Mouse (Mus musculus): ENCODE measurements around the gene Zfp59. TPM values are rescaled to one million over a fixed set of nuclear protein-coding genes. Genes with fewer than 3 reads are reported as not detected.
"Not testable (repeated sequence)": the region's sequence is repeated elsewhere in the genome, so short reads cannot be mapped to it uniquely, and the experiment has no call there.

The Zfp59 gene
- 1 to 10 TPM; 2.8 to 3.0 TPM for total RNA-seq (2021)
- long read RNA-seq, experiment 1, partial matches to known transcripts: 0 of 5 reads
- long read RNA-seq, experiment 1, other reads (novel, unspliced or antisense): 2 of 5 reads
- long read RNA-seq, experiment 2, partial matches to known transcripts: 1 of 4 reads
- long read RNA-seq, experiment 2, other reads (novel, unspliced or antisense): 3 of 4 reads

GRCm38 (mm10) chr7:27838323-27839249 lies at the start of gene Zfp59:
Gene Zfp59, plus strand, starts transcription at chr7:27838607.
- DNase-seq (ENCODE audit: low spot score in 2 of 2): peak; percentile 70 to 86

DNA sequence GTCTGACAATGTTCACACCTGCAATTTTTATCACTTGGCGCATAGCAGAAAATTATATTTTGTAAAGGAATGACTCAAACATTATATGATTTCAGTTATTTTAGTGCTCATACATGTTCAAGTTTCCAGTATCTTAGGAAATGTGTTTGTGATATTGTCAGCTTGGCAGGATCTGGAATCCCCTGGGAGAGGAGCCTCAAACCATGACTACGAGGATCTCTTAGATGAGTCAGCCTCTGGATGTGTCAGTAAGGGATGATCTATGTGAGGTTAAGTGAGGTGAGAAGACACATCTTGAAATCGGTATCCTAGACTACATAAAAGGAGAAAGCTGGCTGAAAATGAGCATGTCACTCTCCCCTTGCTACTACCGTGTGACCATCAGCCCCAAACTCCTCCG lies 49.1 kb upstream of the Zfp59 start:
- no peak for DNase-seq (ENCODE audit: low spot score in 2 of 2)

GRCm38 (mm10) chr7:27793865-27794264 lies 44.5 kb upstream of the Zfp59 start:
- not testable (repeated sequence) for DNase-seq (ENCODE audit: low spot score in 2 of 2)

DNA sequence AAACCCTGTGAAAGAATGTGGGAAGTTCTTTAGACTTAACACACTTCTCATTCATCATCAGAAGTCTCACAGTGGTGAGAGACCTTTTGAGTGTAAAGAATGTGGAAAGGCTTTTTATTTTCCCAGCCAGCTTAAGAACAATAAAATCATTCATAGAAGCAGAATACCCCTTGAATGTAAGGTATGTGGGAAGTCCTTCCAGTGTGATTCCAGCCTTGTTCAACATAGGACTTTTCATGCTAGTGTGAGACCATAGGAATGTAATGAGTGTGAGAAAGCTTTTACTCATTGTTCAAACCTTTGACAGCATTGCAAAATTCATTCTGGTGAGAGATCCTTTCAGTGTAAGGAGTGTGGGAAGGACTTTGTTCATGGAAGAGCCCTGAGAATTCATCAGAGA lies 43.8 kb upstream of the Zfp59 start:
- DNase-seq (ENCODE audit: low spot score in 2 of 2): no peak

GRCm38 (mm10) chr7:27797906-27798811 lies 40.2 kb upstream of the Zfp59 start:
- no peak for DNase-seq (ENCODE audit: low spot score in 2 of 2)

GRCm38 (mm10) chr7:27801137-27801536 lies 37.3 kb upstream of the Zfp59 start:
- DNase-seq (ENCODE audit: low spot score in 2 of 2): no peak

DNA sequence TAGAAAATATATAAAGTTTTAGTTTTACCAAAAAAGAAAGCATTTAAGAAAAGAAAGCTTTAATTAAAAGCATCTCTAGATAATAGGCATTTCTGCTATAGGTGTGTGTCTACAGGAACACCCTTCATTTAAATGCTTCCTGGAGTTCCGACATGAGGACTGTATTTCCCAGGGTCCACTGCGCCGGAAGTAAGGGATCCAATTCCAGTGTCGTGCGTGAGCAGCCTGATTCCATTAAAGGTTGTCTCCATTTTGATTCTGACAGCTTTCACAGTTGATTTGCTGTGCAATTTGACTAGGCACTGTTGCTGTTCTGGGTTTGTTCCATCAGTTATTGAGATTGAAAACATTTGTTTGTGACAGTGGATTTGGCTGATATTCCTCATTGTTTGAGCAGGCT lies 35.4 kb upstream of the Zfp59 start:
- DNase-seq (ENCODE audit: low spot score in 2 of 2): no peak

GRCm38 (mm10) chr7:27804297-27805030 lies 33.9 kb upstream of the Zfp59 start:
- peak; percentile 54 to 69 for DNase-seq (ENCODE audit: low spot score in 2 of 2)

GRCm38 (mm10) chr7:27806896-27807295 lies 31.5 kb upstream of the Zfp59 start, which contains the start of gene Zfp626:
Gene Zfp626, plus strand, starts transcription at chr7:27807196.
- DNase-seq (ENCODE audit: low spot score in 2 of 2): not testable (repeated sequence)

DNA sequence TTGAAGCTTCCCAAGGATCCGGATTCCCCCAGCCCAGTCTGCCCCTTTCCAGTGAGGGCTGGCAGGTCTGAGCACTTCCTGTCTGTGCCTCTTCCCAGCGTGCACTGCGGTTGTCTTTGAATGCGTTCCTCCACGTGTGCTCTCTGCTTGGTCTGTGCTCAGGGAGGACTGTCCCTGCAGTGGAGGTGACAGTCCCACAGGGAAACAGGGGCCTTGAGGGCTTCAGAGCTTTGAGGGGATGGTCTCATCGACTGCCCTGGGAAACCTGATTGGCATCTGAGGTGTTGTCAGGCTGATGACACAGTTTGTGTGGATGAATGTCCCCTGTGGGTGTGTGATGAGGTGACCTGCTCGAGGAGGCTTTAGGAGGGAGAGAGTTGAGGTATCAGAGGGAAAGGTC lies 31.1 kb upstream of the Zfp59 start:
- DNase-seq (ENCODE audit: low spot score in 2 of 2): not testable (repeated sequence)

DNA sequence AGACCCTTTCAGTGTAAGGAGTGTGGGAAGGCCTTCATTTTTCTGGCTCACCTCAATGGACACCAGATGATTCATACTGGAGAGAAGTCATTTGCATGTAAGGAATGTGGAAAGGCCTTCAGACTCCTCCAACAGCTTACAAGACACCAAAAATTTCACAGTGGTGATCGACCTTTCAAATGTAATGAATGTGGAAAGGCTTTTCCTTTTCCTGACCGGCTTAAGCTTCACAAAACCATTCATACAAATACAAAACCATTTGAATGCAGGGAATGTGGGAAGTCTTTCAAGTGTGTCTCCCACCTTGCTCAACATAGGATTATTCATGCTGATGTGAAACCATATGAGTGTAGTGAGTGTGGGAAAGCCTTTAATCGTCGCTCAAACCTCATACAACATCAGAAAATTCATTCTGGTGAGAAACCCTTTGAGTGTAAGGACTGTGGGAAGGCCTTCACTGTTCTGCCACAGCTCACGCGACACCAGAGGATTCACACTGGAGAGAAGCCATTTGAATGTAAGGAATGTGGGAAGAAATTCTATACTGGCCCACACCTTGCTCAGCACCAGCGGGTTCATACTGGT lies 19.8 kb upstream of the Zfp59 start:
- DNase-seq (ENCODE audit: low spot score in 2 of 2): no peak

DNA sequence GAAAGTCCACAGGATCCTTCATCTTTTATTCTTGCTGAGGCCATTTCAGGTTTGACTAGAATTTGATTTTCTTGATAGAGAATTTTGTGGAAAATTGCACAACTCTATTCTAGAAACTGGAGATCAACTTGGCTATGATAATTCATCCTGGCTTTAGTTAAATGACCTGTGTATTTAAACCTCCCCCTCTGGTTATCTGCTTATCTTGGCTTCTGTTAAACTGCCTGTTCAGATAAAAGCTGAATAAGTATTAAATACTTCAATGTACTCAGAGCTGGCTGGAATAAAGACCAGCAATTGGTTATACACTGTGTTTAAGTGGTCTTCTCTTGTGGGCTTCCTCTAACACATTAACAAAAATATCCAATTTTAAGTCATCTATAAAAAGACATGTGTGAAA lies 15.8 kb upstream of the Zfp59 start:
- DNase-seq (ENCODE audit: low spot score in 2 of 2): no peak

DNA sequence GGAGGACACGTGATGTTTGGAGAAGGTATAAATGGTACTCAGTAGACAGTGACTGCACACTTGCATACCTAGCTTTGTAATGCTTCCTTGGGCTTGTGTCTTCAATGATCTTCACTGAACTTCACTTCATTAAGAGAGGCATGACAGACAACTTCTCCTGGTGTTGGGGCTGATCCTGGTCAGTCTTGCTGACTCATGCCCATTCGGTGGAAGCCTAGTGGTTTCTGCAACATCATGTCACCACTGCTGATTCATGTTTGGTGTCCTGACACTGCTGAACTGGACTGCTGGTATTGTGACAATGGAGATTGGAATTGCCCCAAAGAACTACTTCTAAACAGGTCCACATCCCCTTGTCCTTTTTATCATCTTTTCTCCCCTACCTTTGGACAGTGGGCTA lies 4.3 kb upstream of the Zfp59 start:
- no peak for DNase-seq (ENCODE audit: low spot score in 2 of 2)

DNA sequence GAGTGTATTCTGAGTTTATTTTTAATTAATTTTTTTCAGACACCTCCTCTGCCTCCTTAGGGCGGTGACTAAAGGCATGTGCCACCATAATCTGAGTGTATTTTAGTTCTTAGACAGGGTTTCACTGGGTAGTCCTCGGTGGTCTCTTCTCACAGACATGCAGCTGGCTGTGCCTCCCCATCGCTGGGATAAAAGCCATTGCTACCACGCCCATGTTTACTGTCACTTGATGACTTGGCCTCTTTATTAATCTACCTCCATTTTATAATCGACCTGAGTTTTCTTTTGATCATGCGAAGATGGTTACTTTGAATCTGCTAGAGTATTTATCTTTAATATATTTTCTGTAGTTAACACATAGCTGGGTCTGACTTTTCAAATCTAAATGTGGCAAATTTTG lies 511 bp upstream of the Zfp59 start:
- DNase-seq (ENCODE audit: low spot score in 2 of 2): no peak

- DNase-seq (ENCODE audit: low spot score in 2 of 2): no peak
Measured at GRCm38 (mm10) chr7:27839596-27839995, 1.2 kb downstream of the Zfp59 start.

DNA sequence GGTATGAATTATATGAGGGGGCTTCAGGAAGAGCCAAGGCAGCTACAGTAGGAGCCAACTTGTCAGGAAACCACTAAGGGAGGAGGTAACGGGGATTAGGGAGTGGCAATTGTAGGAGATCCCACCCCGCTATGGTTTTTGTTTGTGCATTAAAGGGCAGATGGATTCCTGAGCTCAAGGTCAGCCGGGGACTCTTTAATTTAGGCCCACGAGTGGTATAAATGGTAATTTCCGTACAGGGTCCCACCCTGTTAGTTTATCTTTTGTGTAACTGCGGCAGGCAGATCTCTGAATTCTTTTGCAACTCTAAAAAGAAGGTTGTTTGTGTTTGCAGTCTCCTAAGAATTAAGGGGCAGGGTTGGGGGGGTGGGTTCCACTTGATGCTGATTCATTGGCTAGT lies 1.7 kb downstream of the Zfp59 start:
- no peak for DNase-seq (ENCODE audit: low spot score in 2 of 2)

DNA sequence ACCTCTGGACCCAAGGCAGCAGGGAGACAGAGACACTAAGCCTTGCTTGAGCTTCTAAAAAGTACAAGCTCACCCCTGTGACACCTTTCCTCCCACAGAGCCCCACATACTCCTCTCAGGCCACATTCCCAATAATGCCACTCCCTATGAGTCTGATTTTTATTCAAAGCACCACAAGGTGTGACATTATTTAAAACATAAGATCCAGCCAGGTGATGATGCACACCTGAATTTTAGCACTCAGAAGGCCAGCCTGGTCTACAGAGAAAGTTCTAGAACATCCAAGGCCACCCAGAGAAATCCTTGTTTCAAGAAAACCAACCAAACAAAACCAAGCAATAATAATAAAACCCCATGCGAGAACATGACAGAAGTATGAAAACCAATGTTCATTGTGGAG lies 18.8 kb downstream of the Zfp59 start, which contains the start of gene Zfp607a:
Gene Zfp607a (plus strand): TSS at position 301 of the 400 bp plus-strand sequence.
- DNase-seq (ENCODE audit: low spot score in 2 of 2): no peak

GRCm38 (mm10) chr7:27859301-27860251 lies 21.2 kb downstream of the Zfp59 start:
- no peak for DNase-seq (ENCODE audit: low spot score in 2 of 2)
